Mouse (Mus musculus) lung, embryonic 16.5 days (tissue): ENCODE data around the gene Akap10. TPM values are rescaled to one million over a fixed set of nuclear protein-coding genes. Genes with fewer than 3 reads are reported as not detected.

ENCODE experiments used
- ATAC-seq: fragments of 200-750 bp; cut with Nextera tagmentation; 2 replicates; pipeline ENCODE4 v1.8.0; 2017; ENCODE audit warnings: low read depth, mild to moderate bottlenecking, moderate library complexity
- H3K27ac ChIP-seq: fragments of 300-500 bp; sonication (generic); 2 replicates; pipeline ENCODE4 v1.5.1; 2014; ENCODE audit warnings: mild to moderate bottlenecking, control low read depth, low read length
- H3K27me3 ChIP-seq: fragments of 300-500 bp; sonication (generic); 2 replicates; pipeline ENCODE4 v1.6.1; 2014; ENCODE audit warnings: low read depth, low read length, mixed read lengths; ENCODE audit not compliant: control insufficient read depth, insufficient read depth
- H3K36me3 ChIP-seq: fragments of 300-500 bp; sonication (generic); 2 replicates; pipeline ENCODE4 v1.6.1; 2014; ENCODE audit warnings: low read length; ENCODE audit not compliant: control insufficient read depth, insufficient read depth
- H3K4me1 ChIP-seq: fragments of 300-500 bp; sonication (generic); replicated peaks from 2 replicates; pipeline ENCODE4 v1.6.1; 2014; ENCODE audit warnings: low read length, mixed read lengths; ENCODE audit not compliant: control insufficient read depth, insufficient read depth
- H3K4me2 ChIP-seq: fragments of 300-500 bp; sonication (generic); 2 replicates; pipeline ENCODE4 v1.6.1; 2014; ENCODE audit warnings: low read depth, low read length, control low read depth
- H3K4me3 ChIP-seq: fragments of 300-500 bp; sonication (generic); 2 replicates; pipeline ENCODE4 v1.5.1; 2014; ENCODE audit warnings: mild to moderate bottlenecking, low read length, control low read depth
- H3K9ac ChIP-seq: fragments of 300-500 bp; sonication (generic); 2 replicates; pipeline ENCODE4 v1.6.1; 2014; ENCODE audit warnings: low read length, control low read depth
- H3K9me3 ChIP-seq: fragments of 300-500 bp; sonication (generic); 2 replicates; pipeline ENCODE4 v1.6.1; 2016; ENCODE audit warnings: low read length; ENCODE audit not compliant: control insufficient read depth
- WGBS: fragments of 180-500 bp; shearing (Covaris S2); extraction: QIAGEN DNeasy Blood & Tissue Kit; methylation state at CpG from one replicate; pipeline ENCODE4 v1.1.7; 2014; 5-methylcytosine and 5-hydroxymethylcytosine counted together
- polyA plus RNA-seq: library from polyadenylated mRNA; unstranded; fragments of >200 nt; fragmentation: Nextera tagmentation; extraction: Ambion mirVana; gene quantifications from 2 replicates; pipeline ENCODE4 v1.2.1, GENCODE M21; 2015

Akap10 gene
- polyA plus RNA-seq, 1 experiment from 2014 or later, result 15.5 TPM

GRCm38 (mm10) chr11:61946608-61947007 is 16.6 kb upstream of the Akap10 start:
- no peak overlapping the region for H3K27ac ChIP-seq
- H3K4me2 ChIP-seq, result no peak overlapping the region
- H3K36me3 ChIP-seq, result no peaks in the 10 kb centered on the region
- H3K9ac ChIP-seq, result no peak overlapping the region
- no peak for ATAC-seq
- no peaks in the 10 kb centered on the region for H3K27me3 ChIP-seq
- no peak overlapping the region for H3K4me3 ChIP-seq
- H3K9me3 ChIP-seq, result no peaks in the 10 kb centered on the region
- H3K4me1 ChIP-seq, result no peaks in the 10 kb centered on the region
- WGBS, result 85% methylated on average over 4 of the region's 4 CpGs

GRCm38 (mm10) chr11:61944417-61944816 is 14.4 kb upstream of the Akap10 start:
- Histone ChIP-seq H3K9me3 (no peaks in the 10 kb centered on the region), H3K9ac (no peak overlapping the region), H3K4me1 (no peaks in the 10 kb centered on the region), H3K36me3 (no peaks in the 10 kb centered on the region), H3K27ac (no peak overlapping the region), H3K27me3 (no peaks in the 10 kb centered on the region), H3K4me2 (no peak overlapping the region), H3K4me3 (no peak overlapping the region)
- WGBS, result 79% methylated on average over 9 of the region's 9 CpGs
- no peak for ATAC-seq

- WGBS, result 90% methylated on average over 2 of the region's 2 CpGs
- H3K9ac ChIP-seq, result no peak overlapping the region
- ATAC-seq, result no peak
- H3K4me1 ChIP-seq, result no peaks in the 10 kb centered on the region
- no peak overlapping the region for H3K27ac ChIP-seq
- no peak overlapping the region for H3K4me3 ChIP-seq
- no peak overlapping the region for H3K4me2 ChIP-seq
- no peaks in the 10 kb centered on the region for H3K36me3 ChIP-seq
- H3K27me3 ChIP-seq, result no peaks in the 10 kb centered on the region
- no peaks in the 10 kb centered on the region for H3K9me3 ChIP-seq
Measured at GRCm38 (mm10) chr11:61942903-61943302, 12.9 kb upstream of the Akap10 start.

DNA sequence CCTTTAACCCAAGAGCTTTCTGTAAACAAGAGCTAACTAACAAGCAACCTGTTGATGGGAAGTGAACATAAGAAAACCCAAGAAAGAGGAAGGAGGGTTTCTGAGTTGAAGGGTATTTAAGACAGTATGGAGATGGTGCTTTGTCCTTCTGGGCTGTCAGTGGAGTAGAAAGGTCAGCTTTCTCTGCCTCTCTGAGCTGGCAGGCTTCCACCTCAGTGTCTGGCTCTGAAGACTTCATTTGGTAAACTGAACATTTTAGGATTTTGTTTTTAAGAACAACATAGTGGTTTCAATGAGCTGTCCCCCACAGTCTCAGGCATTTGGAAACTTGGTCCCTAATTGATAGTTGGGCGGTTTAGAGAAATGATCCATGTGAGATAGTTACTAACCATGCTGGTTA is 7.7 kb upstream of the Akap10 start:
- ATAC-seq, result no peak

DNA sequence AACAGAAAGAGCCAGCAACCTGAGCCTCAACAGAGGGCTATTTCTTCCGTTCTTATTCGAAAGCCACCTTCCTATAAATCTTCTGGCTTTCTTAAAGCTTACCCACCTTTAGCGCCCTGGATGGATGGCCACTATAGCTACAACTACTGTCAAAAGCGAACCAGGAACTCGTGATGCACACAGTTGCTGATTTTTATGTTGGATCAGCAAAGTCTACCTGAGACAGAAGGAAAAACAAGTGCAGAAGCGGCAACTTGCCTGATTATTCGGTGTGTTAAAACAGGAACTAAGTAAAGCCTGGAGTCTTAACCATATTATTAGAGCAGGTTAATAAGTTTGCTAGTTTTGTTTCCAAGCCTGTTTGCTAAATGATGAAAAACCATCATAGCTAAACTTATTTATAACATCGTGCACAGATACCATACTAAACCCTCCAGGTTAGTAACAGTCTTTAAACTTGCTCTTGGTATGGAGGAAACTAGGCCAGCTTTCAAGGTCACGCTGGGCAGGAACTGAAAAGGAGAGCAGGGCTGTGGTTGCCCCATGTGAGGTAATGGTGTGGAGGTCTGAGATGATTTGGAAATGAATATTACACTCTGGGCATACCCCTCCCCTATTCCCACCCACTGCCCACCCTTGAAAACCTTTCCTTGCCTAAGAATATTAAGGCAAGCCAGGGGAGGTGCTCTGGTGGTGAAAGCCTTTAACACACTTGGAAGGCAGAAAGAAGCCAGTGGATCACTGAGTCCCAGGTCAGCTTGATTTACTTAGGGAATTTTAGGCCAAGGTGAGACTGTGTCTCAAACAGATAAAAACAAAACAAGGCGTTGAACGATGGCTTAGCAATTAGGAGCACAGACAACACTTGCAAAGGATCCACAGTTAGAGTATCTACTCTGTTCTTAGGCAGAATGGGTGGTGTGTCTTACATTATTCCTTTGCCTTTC is 861 bp upstream of the Akap10 start:
- H3K4me3 ChIP-seq, result peak overlapping the region; percentile 81

More for the DNA sequence above, 7.7 kb upstream of the Akap10 start:
- Histone ChIP-seq H3K4me1 (no peaks in the 10 kb centered on the region), H3K36me3 (no peaks in the 10 kb centered on the region), H3K9ac (no peak overlapping the region), H3K9me3 (no peaks in the 10 kb centered on the region), H3K4me2 (no peak overlapping the region), H3K27ac (no peak overlapping the region), H3K27me3 (no peaks in the 10 kb centered on the region), H3K4me3 (no peak overlapping the region)
- WGBS, result 81% methylated on average over 1 of the region's 1 CpGs

GRCm38 (mm10) chr11:61929323-61930097 is 542 bp downstream of the Akap10 start:
- no peaks in the 10 kb centered on the region for H3K9me3 ChIP-seq
- WGBS, result 1% methylated on average over 43 of the region's 47 CpGs
- peak overlapping the region; percentile 65 for H3K4me2 ChIP-seq
- H3K9ac ChIP-seq, result peak overlapping the region; percentile 90
- ATAC-seq, result peak; percentile 71
- H3K36me3 ChIP-seq, result no peaks in the 10 kb centered on the region
- no peaks in the 10 kb centered on the region for H3K27me3 ChIP-seq
- peaks cover 3% of the 10 kb centered on the region for H3K4me1 ChIP-seq
- peak overlapping the region; percentile 81 for H3K4me3 ChIP-seq
- peak overlapping the region; percentile 94 for H3K27ac ChIP-seq

More for the DNA sequence above, 861 bp upstream of the Akap10 start:
- H3K9ac ChIP-seq, result peak overlapping the region; percentile 90
- no peaks in the 10 kb centered on the region for H3K36me3 ChIP-seq
- 17% methylated on average over 11 of the region's 11 CpGs for WGBS
- peak overlapping the region; percentile 66 for H3K4me2 ChIP-seq
- peak overlapping the region; percentile 95 for H3K27ac ChIP-seq
- H3K27me3 ChIP-seq, result no peaks in the 10 kb centered on the region
- H3K9me3 ChIP-seq, result no peaks in the 10 kb centered on the region
- peak; percentile 7; the same call in 1 of the 2 replicates for ATAC-seq
- peaks cover 3% of the 10 kb centered on the region for H3K4me1 ChIP-seq

GRCm38 (mm10) chr11:61923309-61923708 is 6.7 kb downstream of the Akap10 start:
- H3K27ac ChIP-seq, result no peak overlapping the region
- H3K4me1 ChIP-seq, result no peaks in the 10 kb centered on the region; the same call in 1 of the 2 replicates
- no peak for ATAC-seq
- no peak overlapping the region for H3K4me3 ChIP-seq
- H3K9me3 ChIP-seq, result no peaks in the 10 kb centered on the region
- no peaks in the 10 kb centered on the region for H3K27me3 ChIP-seq
- H3K36me3 ChIP-seq, result peaks cover 3% of the 10 kb centered on the region; the same call in 1 of the 2 replicates
- WGBS, result 70% methylated on average over 1 of the region's 1 CpGs
- H3K4me2 ChIP-seq, result no peak overlapping the region
- no peak overlapping the region for H3K9ac ChIP-seq

GRCm38 (mm10) chr11:61919702-61920101 is 10.3 kb downstream of the Akap10 start:
- H3K9ac ChIP-seq, result no peak overlapping the region
- 97% methylated on average over 3 of the region's 3 CpGs for WGBS
- peaks cover 19% of the 10 kb centered on the region for H3K36me3 ChIP-seq
- no peaks in the 10 kb centered on the region for H3K27me3 ChIP-seq
- H3K4me3 ChIP-seq, result no peak overlapping the region
- H3K9me3 ChIP-seq, result no peaks in the 10 kb centered on the region
- ATAC-seq, result no peak
- H3K4me2 ChIP-seq, result no peak overlapping the region
- no peak overlapping the region for H3K27ac ChIP-seq
- H3K4me1 ChIP-seq, result no peaks in the 10 kb centered on the region

DNA sequence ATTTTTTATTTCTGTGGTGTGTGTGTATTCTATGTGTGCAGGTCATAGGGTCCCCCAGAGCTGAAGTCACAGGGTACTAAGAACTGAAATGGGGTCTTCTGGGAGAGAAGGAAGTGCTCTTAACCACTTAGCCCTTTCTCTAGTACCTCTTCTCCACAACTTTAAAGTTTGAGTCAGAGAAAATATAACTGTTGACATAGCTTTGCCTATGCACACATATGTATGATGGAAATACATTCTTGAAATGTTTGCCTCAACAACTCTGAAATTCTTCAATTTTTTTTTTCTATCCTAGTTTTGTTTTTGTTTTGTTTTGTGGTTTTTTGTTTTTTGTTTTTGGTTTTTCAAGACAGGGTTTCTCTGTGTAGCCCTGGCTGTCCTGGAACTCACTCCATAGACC is 21.7 kb downstream of the Akap10 start:
- Histone ChIP-seq H3K4me1 (no peaks in the 10 kb centered on the region), H3K4me2 (no peak overlapping the region), H3K4me3 (no peak overlapping the region), H3K36me3 (peaks cover 27% of the 10 kb centered on the region), H3K9ac (no peak overlapping the region), H3K9me3 (no peaks in the 10 kb centered on the region), H3K27ac (no peak overlapping the region), H3K27me3 (no peaks in the 10 kb centered on the region)
- ATAC-seq, result no peak
